Mouse (Mus musculus): ENCODE results near the gene Irf2bpl. TPM values are rescaled to one million over a fixed set of nuclear protein-coding genes. Genes with fewer than 3 reads are reported as not detected.

Irf2bpl gene
- 31.0 TPM for polyA plus RNA-seq (2014; fragmentation: Illumina TruSeq; extraction: RNeasy Lipid Tissue Mini Kit (QIAGEN cat#74804); ENCODE audit: low read depth, low replicate concordance)

DNA sequence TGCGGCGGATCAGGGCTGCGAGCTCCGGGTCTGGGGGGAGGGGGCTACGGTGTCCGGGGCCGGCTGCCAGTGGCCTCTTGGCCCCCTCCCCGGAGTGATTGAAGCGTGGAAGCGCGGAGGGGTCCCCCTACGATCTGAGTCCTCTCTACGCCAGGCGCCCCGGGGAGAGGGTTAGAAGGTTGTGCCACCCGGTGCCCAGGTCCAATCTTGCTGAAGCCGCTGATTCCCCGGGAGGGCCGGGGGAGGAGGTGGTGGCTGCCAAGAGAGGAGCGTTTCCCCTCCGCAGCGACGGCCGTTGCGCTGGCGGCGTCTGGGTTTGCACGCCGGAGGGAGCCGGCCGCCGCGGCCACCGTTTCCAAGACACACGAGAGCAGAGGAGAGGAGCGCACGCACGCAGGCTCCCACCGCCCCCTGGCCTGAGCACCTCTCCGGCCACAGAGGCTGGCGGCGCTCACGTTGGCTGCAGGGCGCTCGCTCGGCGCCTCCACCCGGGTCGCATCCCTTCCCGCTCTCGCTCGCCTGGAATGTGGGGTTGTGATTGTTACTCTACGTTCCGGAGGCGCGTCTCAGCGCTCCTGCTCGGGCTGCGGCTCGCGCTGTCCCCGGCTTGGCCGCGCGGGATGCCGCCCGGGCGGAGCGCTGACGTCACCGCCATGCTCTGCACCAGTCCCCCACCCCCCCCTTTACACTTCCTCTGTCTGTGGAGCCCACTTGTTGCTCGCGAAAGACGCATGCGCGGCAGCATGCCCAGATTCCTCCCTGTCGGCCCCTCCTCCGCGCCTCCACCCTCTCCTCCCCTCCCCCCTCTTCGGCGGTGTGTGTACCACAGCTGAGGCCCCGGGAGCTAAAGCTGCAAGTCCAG is at the start of gene Irf2bpl:
TSS of gene Irf2bpl (minus strand) at position 602 of the 862 bp plus-strand sequence.

Other genes starting within 250 kb of the Irf2bpl start
- gene Vash1, start 206.1 kb downstream of the Irf2bpl start, polyA plus RNA-seq (2014; fragmentation: Illumina TruSeq; extraction: RNeasy Lipid Tissue Mini Kit (QIAGEN cat#74804); ENCODE audit: low read depth, low replicate concordance), result 0.22 TPM
- gene Angel1, start 158.3 kb downstream of the Irf2bpl start, polyA plus RNA-seq (2014; fragmentation: Illumina TruSeq; extraction: RNeasy Lipid Tissue Mini Kit (QIAGEN cat#74804); ENCODE audit: low read depth, low replicate concordance), result 1.0 TPM
- not detected for gene Lrrc74a, start 150.4 kb downstream of the Irf2bpl start, polyA plus RNA-seq (2014; fragmentation: Illumina TruSeq; extraction: RNeasy Lipid Tissue Mini Kit (QIAGEN cat#74804); ENCODE audit: low read depth, low replicate concordance)
- gene Cipc, start 62.2 kb upstream of the Irf2bpl start, polyA plus RNA-seq (2014; fragmentation: Illumina TruSeq; extraction: RNeasy Lipid Tissue Mini Kit (QIAGEN cat#74804); ENCODE audit: low read depth, low replicate concordance), result 81.0 TPM
- not detected for gene Zdhhc22, start 105.6 kb upstream of the Irf2bpl start, polyA plus RNA-seq (2014; fragmentation: Illumina TruSeq; extraction: RNeasy Lipid Tissue Mini Kit (QIAGEN cat#74804); ENCODE audit: low read depth, low replicate concordance)
- gene Tmem63c, start 136.5 kb upstream of the Irf2bpl start, polyA plus RNA-seq (2014; fragmentation: Illumina TruSeq; extraction: RNeasy Lipid Tissue Mini Kit (QIAGEN cat#74804); ENCODE audit: low read depth, low replicate concordance), result 0.16 TPM
- gene Ngb, start 217.7 kb upstream of the Irf2bpl start, polyA plus RNA-seq (2014; fragmentation: Illumina TruSeq; extraction: RNeasy Lipid Tissue Mini Kit (QIAGEN cat#74804); ENCODE audit: low read depth, low replicate concordance), result not detected

All from sigmoid colon, adult 10 weeks (tissue).